In the genomic region with DNA sequence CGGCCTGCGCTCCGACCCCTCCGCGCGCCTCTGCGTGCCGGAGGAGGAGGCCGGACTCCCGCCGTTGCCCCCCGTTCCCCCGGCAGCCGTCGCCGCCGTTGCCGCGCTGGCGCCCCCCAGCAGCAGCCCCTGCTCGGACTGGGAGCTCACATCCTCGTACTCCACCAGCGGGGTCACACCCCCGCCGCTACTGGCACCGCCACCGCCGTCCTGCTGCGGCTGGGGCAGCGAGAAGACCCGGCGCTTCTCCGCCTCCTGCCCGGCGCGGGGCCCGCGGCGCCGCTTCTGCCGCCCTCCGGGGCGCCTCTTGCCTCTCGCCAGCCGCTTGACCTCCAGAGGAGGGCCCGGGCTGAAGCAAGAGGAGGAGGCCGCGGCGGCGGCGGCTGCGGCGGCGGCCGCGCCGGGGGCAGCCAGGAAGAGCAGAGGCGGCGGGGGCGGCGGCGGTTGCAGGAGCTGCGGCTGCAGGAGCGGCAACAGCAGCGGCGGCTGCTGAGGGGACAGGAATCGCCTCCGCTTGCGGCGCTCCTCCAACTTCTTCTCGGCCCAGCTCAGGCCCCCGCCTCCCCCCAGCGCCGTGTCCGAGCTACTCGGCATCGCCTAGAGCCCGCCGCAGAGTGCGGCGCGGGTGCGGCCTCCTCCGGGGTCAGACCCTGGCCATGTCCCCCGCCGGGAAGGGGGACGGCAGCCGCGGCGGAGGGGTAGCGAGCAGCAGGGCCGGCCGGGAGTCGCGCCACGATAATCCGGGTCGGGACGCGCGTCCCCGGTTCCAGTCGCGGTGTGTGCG, we compare ENCODE assay signal across 8 mouse cellular contexts. TPM values are rescaled to one million over a fixed set of nuclear protein-coding genes. Genes with fewer than 3 reads are reported as not detected.
DNase-seq lines count a peak whose midpoint lies in the region; ATAC-seq and TF ChIP-seq lines count a peak whose summit lies in the region.

No protein-coding gene starts in this region.

- intact Hi-C loops in left cerebral cortex, postnatal 14 days (cut with DNase I): no loop called here

- peaks cover 8% of the 10 kb centered on the region for H3K4me1 ChIP-seq in hindbrain, postnatal 0 days (ENCODE audit: insufficient read depth, low read length)
- peaks cover 13% of the 10 kb centered on the region for H3K4me1 ChIP-seq in midbrain, embryonic 12.5 days
- peaks cover 2% of the 10 kb centered on the region for H3K4me1 ChIP-seq in spleen, adult 2 months (ENCODE audit: control insufficient read depth, insufficient read depth, insufficient read length)

- ATAC-seq in hindbrain, postnatal 0 days: peak; percentile 22
- ATAC-seq in midbrain, embryonic 12.5 days (ENCODE audit: low FRiP score, low read depth): peak; percentile 28
- ATAC-seq in megakaryocyte progenitor cell, adult 5-6 weeks (replicated peaks; ENCODE audit: poor library complexity): no peak

- TF ChIP-seq POLR2A in spleen, adult 2 months (IDR thresholded peaks at IDR 0.05; ENCODE audit: low read depth, low read length): no peak; the same call in 1 of the 2 replicates

- no peaks in the 10 kb centered on the region for H3K27me3 ChIP-seq in hindbrain, postnatal 0 days (ENCODE audit: insufficient read depth, low read length)
- H3K27me3 ChIP-seq in midbrain, embryonic 12.5 days: no peaks in the 10 kb centered on the region
- no peaks in the 10 kb centered on the region for H3K27me3 ChIP-seq in spleen, adult 2 months (ENCODE audit: control insufficient read depth, insufficient read depth, low read length)

- H3K27ac ChIP-seq in hindbrain, postnatal 0 days: peak overlapping the region; percentile 98
- H3K27ac ChIP-seq in midbrain, embryonic 12.5 days (replicated peaks): peak overlapping the region; percentile 97
- peak overlapping the region; percentile 96 for H3K27ac ChIP-seq in spleen, adult 2 months (ENCODE audit: insufficient read depth, low read length)

- peak overlapping the region; percentile 98 for H3K4me3 ChIP-seq in hindbrain, postnatal 0 days (ENCODE audit: low read length)
- peak overlapping the region; percentile 100 for H3K4me3 ChIP-seq in midbrain, embryonic 12.5 days
- H3K4me3 ChIP-seq in spleen, adult 2 months (ENCODE audit: extremely low read depth, insufficient read depth, insufficient read length): peak overlapping the region; percentile 100

- peak overlapping the region; percentile 96 for H3K9ac ChIP-seq in hindbrain, postnatal 0 days (replicated peaks; ENCODE audit: low read length)
- peak overlapping the region; percentile 99 for H3K9ac ChIP-seq in midbrain, embryonic 12.5 days (replicated peaks)

- H3K4me2 ChIP-seq in hindbrain, postnatal 0 days (ENCODE audit: low read depth, low read length): peak overlapping the region; percentile 89
- peak overlapping the region; percentile 89 for H3K4me2 ChIP-seq in midbrain, embryonic 12.5 days (replicated peaks)

- DNase-seq in T-cell, adult 2 months (ENCODE audit: low spot score): peak; percentile 51
- DNase-seq in cerebellum, adult 9-11 months: peak; percentile 79
- peak; percentile 26 for DNase-seq in gastrocnemius, adult 18-20 months (ENCODE audit: low spot score)
- DNase-seq in hindbrain, postnatal 0 days (ENCODE audit: low spot score): peak; percentile 47
- peak; percentile 28 to 30 for DNase-seq in left cerebral cortex, postnatal 14 days (ENCODE audit: low spot score in 2 of 2)
- peak in 1 of 2 experiments; percentile 46 for DNase-seq in spleen, adult 2 months (ENCODE audit: low read depth in 1 of 2, low spot score in 2 of 2)

- no peak for TF ChIP-seq CTCF in hindbrain, postnatal 0 days (IDR thresholded peaks at IDR 0.05; ENCODE audit: low read depth)
- TF ChIP-seq CTCF in spleen, adult 2 months (IDR thresholded peaks at IDR 0.05; ENCODE audit: extremely low read depth, insufficient read depth, insufficient read length, insufficient replicate concordance): no peak

- H3K9me3 ChIP-seq in hindbrain, postnatal 0 days (ENCODE audit: low read length): no peaks in the 10 kb centered on the region
- H3K9me3 ChIP-seq in midbrain, embryonic 12.5 days: no peaks in the 10 kb centered on the region

- H3K36me3 ChIP-seq in hindbrain, postnatal 0 days (ENCODE audit: insufficient read depth, low read length): no peaks in the 10 kb centered on the region
- no peaks in the 10 kb centered on the region for H3K36me3 ChIP-seq in midbrain, embryonic 12.5 days
- H3K36me3 ChIP-seq in spleen, adult 2 months (ENCODE audit: control insufficient read depth, insufficient read depth, low read length): peaks cover 6% of the 10 kb centered on the region

- 2% methylated on average over 55 of the region's 105 CpGs for WGBS in hindbrain, postnatal 0 days
- under 1% methylated on average over 63 of the region's 105 CpGs for WGBS in midbrain, embryonic 12.5 days
- under 1% methylated on average over 103 of the region's 105 CpGs for WGBS in spleen, adult 2 months

RNA-seq across cellular contexts. Expression of a gene that starts 0.6 kb away (rescaled TPM):
- 10 to 100 TPM; 18.6 to 19.6 TPM for total RNA-seq in gastrocnemius, adult 18-20 months (2021)
- total RNA-seq in hindbrain, postnatal 0 days (2014; rRNA removed): 105 and 108 TPM in 2 replicates
- polyA plus RNA-seq in hindbrain, postnatal 0 days (2015; fragmentation: Nextera tagmentation; extraction: Ambion mirVana): 11.6 and 11.7 TPM in 2 replicates
- total RNA-seq in left cerebral cortex, postnatal 14 days (2021): 10 to 100 TPM; 49.5 to 51.1 TPM
- 20.1 and 23.7 TPM in 2 replicates for polyA plus RNA-seq in midbrain, embryonic 12.5 days (2016; fragmentation: Nextera tagmentation; extraction: Ambion mirVana)
- polyA plus RNA-seq in spleen, adult 2 months (2012; rRNA removed): 43.8 and 80.2 TPM in 2 replicates
- 82.3 and 90.9 TPM in 2 replicates for total RNA-seq in megakaryocyte progenitor cell, adult 5-6 weeks (2015)
- total RNA-seq in megakaryocyte progenitor cell, adult 5-6 weeks (2017): 43.9 and 73.1 TPM in 2 replicates
